8 mouse cellular contexts compared by ENCODE assay signal in the genomic region with DNA sequence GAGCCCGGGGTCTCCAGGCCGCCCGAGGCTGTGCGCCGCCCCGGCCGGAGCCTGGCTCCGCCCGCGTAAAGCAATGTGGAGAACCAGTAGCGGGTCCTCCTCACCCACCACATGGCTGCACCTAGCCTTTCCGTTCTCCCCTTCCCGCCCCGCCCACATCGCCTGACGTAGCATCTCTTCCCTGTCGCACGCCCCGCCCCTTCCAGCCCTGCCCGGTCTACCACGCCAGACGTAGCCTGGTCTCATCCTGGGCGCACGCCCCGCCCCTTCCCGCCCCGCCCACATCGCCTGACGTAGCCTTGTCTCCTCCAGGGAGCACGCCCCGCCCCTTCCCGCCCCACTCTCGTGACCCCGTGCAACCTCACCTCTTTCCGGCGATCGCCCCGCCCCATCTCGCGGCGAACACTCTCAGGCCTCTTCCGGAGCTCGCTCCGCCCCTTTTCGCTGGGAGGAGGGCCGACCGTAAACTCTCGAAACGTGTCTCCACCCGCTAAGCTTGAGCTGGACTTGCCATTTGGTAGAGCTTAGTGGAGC. TPM values are rescaled to one million over a fixed set of nuclear protein-coding genes. Genes with fewer than 3 reads are reported as not detected.
DNase-seq lines count a peak whose midpoint lies in the region; ATAC-seq and TF ChIP-seq lines count a peak whose summit lies in the region.

TSS of gene Spata5 (plus strand) at position 439 of the 534 bp plus-strand sequence.

- TF ChIP-seq POLR2A in lung, adult 2 months (IDR thresholded peaks at IDR 0.05; ENCODE audit: borderline replicate concordance, extremely low read depth, low read depth, low read length): peak; percentile 90; the same call in 1 of the 2 replicates

- TF ChIP-seq CTCF in lung, adult 2 months (IDR thresholded peaks at IDR 0.05; ENCODE audit: insufficient read depth, low read length): no peak

- H3K4me2 ChIP-seq in forebrain, embryonic 15.5 days (replicated peaks): peak within 1 kb of the TSS; percentile 80

- peak within 1 kb of the TSS; percentile 92 for H3K9ac ChIP-seq in ES-E14 (ENCODE audit: insufficient read depth, low read depth, low read length, poor library complexity, severe bottlenecking)
- peak within 1 kb of the TSS; percentile 76 for H3K9ac ChIP-seq in forebrain, embryonic 15.5 days (replicated peaks)

- peaks cover 0 to 3% of the 10 kb centered on the region in 2 experiments; a peak in 3 of 4 replicates for H3K4me1 ChIP-seq in ES-E14 (ENCODE audit: control insufficient read depth in 2 of 2, insufficient read depth in 2 of 2, low read length in 2 of 2, poor library complexity in 1 of 2)
- peaks cover 19% of the 10 kb centered on the region for H3K4me1 ChIP-seq in forebrain, embryonic 15.5 days
- peaks cover 3% of the 10 kb centered on the region; the same call in 1 of the 2 replicates for H3K4me1 ChIP-seq in lung, adult 2 months (ENCODE audit: control insufficient read depth, insufficient read depth, low read length)

- H3K36me3 ChIP-seq in ES-E14 (ENCODE audit: control insufficient read depth, insufficient read depth, low read length, poor library complexity, severe bottlenecking): no peaks in the 10 kb centered on the region
- no peaks in the 10 kb centered on the region for H3K36me3 ChIP-seq in forebrain, embryonic 15.5 days

- intact Hi-C loops in heart, postnatal 25 days (cut with DNase I): loop anchor here (10.0 kb wide), 1 partner anchor 555 kb away; the partner anchor contains the start of gene 4932438A13Rik

- H3K4me3 ChIP-seq in ES-E14 (ENCODE audit: insufficient read depth in 1 of 2, low read depth in 1 of 2, low read length in 2 of 2, poor library complexity in 1 of 2, severe bottlenecking in 1 of 2): peak within 1 kb of the TSS; percentile 92 to 99
- peak within 1 kb of the TSS; percentile 73 for H3K4me3 ChIP-seq in forebrain, embryonic 15.5 days
- H3K4me3 ChIP-seq in lung, adult 2 months (replicated peaks; ENCODE audit: extremely low read depth, low read depth, low read length): peak within 1 kb of the TSS; percentile 75

- no peaks in the 10 kb centered on the region for H3K27me3 ChIP-seq in forebrain, embryonic 15.5 days

- in situ Hi-C loops in ES-E14 (cut with MboI; ENCODE audit: low sequenced_read_pairs in 2 of 2, unreplicated experiment in 2 of 2): no loop called here

- under 1% methylated on average over 48 of the region's 50 CpGs for WGBS in forebrain, embryonic 15.5 days
- under 1% methylated on average over 47 of the region's 50 CpGs for WGBS in lung, adult 2 months

- peak; percentile 96 for ATAC-seq in forebrain, embryonic 15.5 days (replicated peaks)
- peak; percentile 84 for ATAC-seq in neutrophil, adult 5-6 weeks (ENCODE audit: extremely low read depth, insufficient number of reproducible peaks, low FRiP score, poor library complexity, severe bottlenecking)

- peak within 1 kb of the TSS; percentile 86 for H3K27ac ChIP-seq in ES-E14 (ENCODE audit: insufficient read depth, low read depth, low read length, poor library complexity, severe bottlenecking)
- peak within 1 kb of the TSS; percentile 92 for H3K27ac ChIP-seq in forebrain, embryonic 15.5 days (replicated peaks)

- peak; percentile 100 for DNase-seq in ES-E14 (ENCODE audit: low read depth, low spot score)
- peak; percentile 99 for DNase-seq in cerebellum, adult 11-12 months
- DNase-seq in heart, postnatal 25 days (ENCODE audit: low spot score): peak; percentile 94
- peak; percentile 92 to 97 for DNase-seq in layer of hippocampus, adult 18-20 months (ENCODE audit: low spot score in 2 of 2)
- DNase-seq in lung, adult 2 months: peak; percentile 92
- peak; percentile 98 to 99 for DNase-seq in thymus, adult 18-20 months

- H3K9me3 ChIP-seq in ES-E14 (ENCODE audit: control insufficient read depth, insufficient read depth, low read depth, low read length): no peaks in the 10 kb centered on the region
- no peaks in the 10 kb centered on the region for H3K9me3 ChIP-seq in forebrain, embryonic 15.5 days

TF ChIP-seq in ES-E14, 5 proteins besides CTCF, POLR2A, EP300 and RAD21:
- TF ChIP-seq HCFC1 (IDR thresholded peaks at IDR 0.05; ENCODE audit: borderline replicate concordance, insufficient read depth, low read length) (no peak), ZC3H11A (IDR thresholded peaks at IDR 0.05; ENCODE audit: borderline replicate concordance, low read depth, low read length) (no peak), CHD2 (IDR thresholded peaks at IDR 0.05; ENCODE audit: low read depth, low read length) (no peak), ZNF384 (IDR thresholded peaks at IDR 0.05; ENCODE audit: low read depth, low read length) (no peak), MAFK (IDR thresholded peaks at IDR 0.05; ENCODE audit: insufficient read depth, low read depth, low read length) (no peak)

RNA-seq across cellular contexts. Expression of gene Spata5, which starts in this region (rescaled TPM):
- 41.8 and 54.3 TPM in 2 replicates for total RNA-seq in ES-E14 (2012; rRNA removed)
- polyA plus RNA-seq in forebrain, embryonic 15.5 days (2015; fragmentation: Nextera tagmentation; extraction: Ambion mirVana): 33.7 and 34.7 TPM in 2 replicates
- 10 to 100 TPM; 11.9 to 13.7 TPM for total RNA-seq in heart, postnatal 25 days (2021)
- 10 to 100 TPM; 26.8 to 31.0 TPM for total RNA-seq in layer of hippocampus, adult 18-20 months (2021)
- 0.92 and 2.4 TPM in 2 replicates for polyA plus RNA-seq in lung, adult 2 months (2012; rRNA removed)
- 41.4 and 57.3 TPM in 2 replicates for total RNA-seq in neutrophil, adult 5-6 weeks (2017)

Comparison
In these comparisons a context has a peak if more than half of its experiments do, and no peak if none do; other contexts are left out.
1. Peak in every context shown above with its lines: DNase-seq, ATAC-seq, H3K4me3 ChIP-seq and H3K27ac ChIP-seq.
2. RNA of gene Spata5 (polyA plus RNA-seq): 33.7 to 34.7 TPM in forebrain, embryonic 15.5 days; 0.92 to 2.4 TPM in lung, adult 2 months; every median in the first group is over 10 times any median in the second.